Mouse (Mus musculus) embryonic facial prominence, embryonic 13.5 days (tissue): ENCODE measurements around the gene Zfp688. TPM values are rescaled to one million over a fixed set of nuclear protein-coding genes. Genes with fewer than 3 reads are reported as not detected.
"Not testable (repeated sequence)": the region's sequence is repeated elsewhere in the genome, so short reads cannot be mapped to it uniquely, and the experiment has no call there.

Experiments
- ATAC-seq: fragments of 200-750 bp; cut with Nextera tagmentation; 2 replicates; pipeline ENCODE4 v1.8.0; 2017; ENCODE audit warnings: low read depth; ENCODE audit not compliant: insufficient number of reproducible peaks, insufficient read depth, low FRiP score, low TSS enrichment
- H3K27ac ChIP-seq: fragments of 300-500 bp; sonication (generic); 2 replicates; pipeline ENCODE4 v1.5.1; 2015; ENCODE audit warnings: moderate library complexity, mild to moderate bottlenecking, inconsistent platforms
- H3K27me3 ChIP-seq: fragments of 300-500 bp; sonication (generic); 2 replicates; pipeline ENCODE4 v1.6.1; 2015; ENCODE audit warnings: mild to moderate bottlenecking, inconsistent platforms
- H3K36me3 ChIP-seq: fragments of 300-500 bp; sonication (generic); 2 replicates; pipeline ENCODE4 v1.6.1; 2015; ENCODE audit warnings: mild to moderate bottlenecking, inconsistent platforms
- H3K4me1 ChIP-seq: fragments of 300-500 bp; sonication (generic); 2 replicates; pipeline ENCODE4 v1.6.1; 2015; ENCODE audit warnings: inconsistent platforms
- H3K4me2 ChIP-seq: fragments of 300-500 bp; sonication (generic); 2 replicates; pipeline ENCODE4 v1.6.1; 2015; ENCODE audit warnings: moderate library complexity, mild to moderate bottlenecking, inconsistent platforms
- H3K4me3 ChIP-seq: fragments of 300-500 bp; sonication (generic); 2 replicates; pipeline ENCODE4 v1.5.1; 2015; ENCODE audit warnings: mild to moderate bottlenecking, inconsistent platforms
- H3K9ac ChIP-seq: fragments of 300-500 bp; sonication (generic); 2 replicates; pipeline ENCODE4 v1.6.1; 2015; ENCODE audit warnings: mild to moderate bottlenecking, inconsistent platforms
- H3K9me3 ChIP-seq: fragments of 300-500 bp; sonication (generic); 2 replicates; pipeline ENCODE4 v1.6.1; 2016; ENCODE audit warnings: inconsistent platforms
- WGBS: fragments of 180-500 bp; shearing (Covaris S2); methylation state at CpG from one replicate; pipeline ENCODE4 v1.1.7; 2015; ENCODE audit warnings: mixed read lengths; 5-methylcytosine and 5-hydroxymethylcytosine counted together
- polyA plus RNA-seq: library from polyadenylated mRNA; unstranded; fragments of >200 nt; fragmentation: Nextera tagmentation; extraction: Ambion mirVana; gene quantifications from 2 replicates; pipeline ENCODE4 v1.2.1, GENCODE M21; 2015

The Zfp688 gene
- polyA plus RNA-seq, 1 experiment from 2014 or later = 29.3 TPM

DNA sequence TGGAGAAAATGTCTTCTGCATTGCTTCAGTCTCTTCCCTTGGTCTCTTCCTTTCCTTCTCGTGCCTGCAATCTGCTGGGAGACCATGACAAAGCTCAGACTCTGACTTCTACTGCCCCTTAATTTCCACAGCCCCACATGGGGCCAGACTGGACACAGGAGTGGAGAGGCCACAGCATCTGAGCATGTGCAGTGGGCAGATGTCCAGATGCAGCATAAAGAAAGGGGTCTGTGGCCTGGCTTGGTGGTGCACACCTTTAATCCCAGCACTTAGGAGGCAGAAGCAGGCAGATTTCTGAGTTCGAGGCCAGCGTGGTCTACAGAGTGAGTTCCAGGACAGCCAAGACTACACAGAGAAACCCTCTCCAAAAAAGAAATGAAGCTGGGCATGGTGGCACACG lies 36.3 kb downstream of the Zfp688 start:
- not testable (repeated sequence) for H3K4me1 ChIP-seq
- 95% methylated on average over 4 of the region's 4 CpGs for WGBS

DNA sequence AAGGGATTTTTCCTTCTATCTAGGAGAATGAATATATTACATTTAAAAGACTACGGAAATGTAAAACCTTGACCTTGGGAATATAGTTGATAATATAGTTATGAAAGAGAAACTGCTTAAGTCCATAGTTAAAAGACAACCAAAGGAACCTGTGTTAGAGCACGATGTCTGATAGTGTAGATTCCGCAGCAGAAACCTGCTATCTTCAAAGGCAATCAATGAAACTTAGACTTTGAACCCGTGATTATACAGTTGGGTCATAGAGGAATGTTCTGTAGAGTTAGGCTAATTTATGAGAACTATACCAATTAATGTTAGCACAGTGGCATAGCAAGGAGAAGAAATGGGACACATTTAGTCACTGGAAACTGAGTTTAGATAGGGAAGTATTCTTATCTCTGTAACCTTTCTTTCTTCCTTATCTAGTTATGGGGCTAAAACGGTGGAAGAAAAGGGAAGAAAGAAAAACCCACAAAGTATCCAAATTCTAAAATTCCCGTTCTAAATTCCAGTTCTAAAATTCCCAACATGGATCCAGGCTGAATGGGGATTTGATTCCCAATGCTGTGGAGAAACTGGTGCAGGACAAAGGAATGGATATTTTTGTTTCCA lies 43.5 kb downstream of the Zfp688 start:
- Histone ChIP-seq H3K9ac (no peak overlapping the region), H3K4me1 (0 out of 2 replicates have a peak, but pooled peaks cover 3% of the 10 kb centered on the region), H3K4me3 (no peak overlapping the region), H3K27ac (no peak overlapping the region), H3K27me3 (no peaks in the 10 kb centered on the region), H3K4me2 (no peak overlapping the region), H3K9me3 (0 out of 2 replicates have a peak, but pooled peaks cover 3% of the 10 kb centered on the region), H3K36me3 (peaks cover 18% of the 10 kb centered on the region)
- 76% methylated on average over 6 of the region's 6 CpGs for WGBS
- no peak for ATAC-seq

More for the DNA sequence above, 36.3 kb downstream of the Zfp688 start:
- H3K36me3 ChIP-seq = peaks cover 24% of the 10 kb centered on the region
- ATAC-seq, H3K4me2 ChIP-seq, H3K9ac ChIP-seq, H3K27ac ChIP-seq, H3K4me3 ChIP-seq, H3K27me3 ChIP-seq: not testable (repeated sequence)
- peaks cover 10% of the 10 kb centered on the region for H3K9me3 ChIP-seq

DNA sequence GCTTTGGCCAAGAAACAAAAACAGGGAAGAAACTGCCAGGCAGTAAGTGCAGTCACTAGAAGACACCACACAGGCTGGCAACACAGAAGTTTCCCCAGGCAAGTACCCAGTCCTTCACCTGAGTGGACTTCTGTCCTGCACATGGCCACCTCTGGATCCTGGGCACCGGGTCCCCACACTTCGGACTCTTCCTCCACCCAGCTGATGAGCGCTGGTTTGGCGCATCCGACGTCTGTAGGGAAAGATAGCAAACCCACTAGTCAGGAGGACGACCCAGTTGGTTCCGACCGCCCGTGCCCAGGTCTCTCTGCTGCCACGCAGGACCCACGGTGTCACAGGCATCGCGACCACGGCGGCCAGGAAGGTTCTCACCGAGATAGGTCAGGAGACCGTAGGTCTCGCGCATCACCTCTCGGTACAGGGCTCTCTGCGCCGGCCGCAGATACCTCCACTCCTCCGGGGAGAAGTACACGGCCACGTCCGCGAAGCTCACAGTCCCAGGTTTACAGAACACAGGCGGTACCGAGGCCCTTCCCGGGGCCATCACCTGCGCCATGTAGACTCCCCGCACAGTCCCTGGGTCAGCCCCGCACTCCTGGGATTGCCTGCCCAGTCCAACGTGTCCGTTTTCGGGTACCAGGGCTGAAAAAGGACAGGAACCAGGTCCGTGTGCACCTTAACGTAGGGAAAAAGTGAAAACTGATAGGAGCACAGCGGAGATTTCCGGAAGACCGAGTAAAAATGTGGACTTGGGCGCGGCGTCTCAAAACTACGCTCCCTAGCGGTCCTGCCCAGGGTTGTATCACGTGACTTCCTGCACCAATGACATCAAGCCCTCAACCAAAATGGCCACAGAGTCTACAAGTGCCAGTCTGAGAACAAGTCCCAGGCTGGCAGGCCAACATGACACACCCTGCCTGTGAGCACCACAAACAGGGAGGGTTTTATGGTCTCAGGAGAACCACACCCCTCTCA lies 46.3 kb downstream of the Zfp688 start, which contains the start of gene Zfp747:
Zfp747 (minus strand) TSS at position 780 of the 975 bp plus-strand sequence.
- peak; percentile 89 for ATAC-seq
- Histone ChIP-seq H3K9ac (peak within 1 kb of the TSS; percentile 83), H3K27ac (peak within 1 kb of the TSS; percentile 48; the same call in 1 of the 2 replicates), H3K4me3 (peak within 1 kb of the TSS; percentile 73), H3K4me2 (peak within 1 kb of the TSS; percentile 72), H3K36me3 (peaks cover 13% of the 10 kb centered on the region)
- WGBS = 2% methylated on average over 49 of the region's 49 CpGs
- H3K4me1 ChIP-seq, H3K9me3 ChIP-seq, H3K27me3 ChIP-seq: not testable (repeated sequence)

DNA sequence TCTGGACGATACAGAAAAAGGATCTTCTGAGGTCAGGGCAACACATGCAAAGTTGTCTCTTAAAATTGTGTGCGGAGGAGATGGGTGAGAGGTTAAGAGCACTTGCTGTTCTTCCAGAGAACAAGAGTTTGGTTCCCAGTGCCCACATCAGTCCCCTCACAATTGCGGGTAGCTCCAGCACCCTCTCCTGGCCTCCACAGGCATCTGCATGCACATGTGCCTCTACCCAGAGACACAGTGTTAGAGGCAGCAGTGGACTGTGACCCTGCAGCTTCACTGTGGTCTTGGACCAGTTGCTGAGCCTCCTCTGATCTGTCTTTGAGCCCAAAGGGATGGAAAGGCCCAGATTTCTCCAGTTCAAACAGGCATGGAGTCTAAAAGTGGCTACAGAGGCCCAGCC lies 50.0 kb downstream of the Zfp688 start:
- H3K27ac ChIP-seq, H3K9ac ChIP-seq, H3K9me3 ChIP-seq, H3K4me3 ChIP-seq, H3K4me2 ChIP-seq, ATAC-seq, H3K27me3 ChIP-seq, H3K4me1 ChIP-seq: not testable (repeated sequence)
- H3K36me3 ChIP-seq = peaks cover 13% of the 10 kb centered on the region
- WGBS = 84% methylated on average over 3 of the region's 3 CpGs

DNA sequence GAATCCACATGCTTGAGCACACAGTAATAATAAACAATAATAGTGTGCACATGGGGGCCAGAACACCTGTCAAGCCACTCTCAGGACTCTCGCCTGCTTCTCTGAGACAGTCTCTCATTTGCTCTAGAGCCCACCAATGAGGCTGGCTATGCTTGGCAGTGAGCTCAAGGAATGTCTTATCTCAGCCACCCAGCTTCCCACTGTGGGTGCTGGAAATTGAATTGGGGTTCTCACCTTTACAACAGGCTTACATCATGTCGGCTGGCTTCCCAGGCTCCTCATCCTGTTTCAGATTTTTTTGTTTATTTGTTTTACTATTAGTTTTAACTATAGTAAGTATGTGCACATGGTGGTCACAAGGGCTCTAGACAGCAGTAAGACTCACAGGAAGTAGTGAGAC lies 50.7 kb downstream of the Zfp688 start:
- no peak overlapping the region for H3K9ac ChIP-seq

More for the DNA sequence above, 50.7 kb downstream of the Zfp688 start:
- Histone ChIP-seq H3K27ac (no peak overlapping the region), H3K4me3 (no peak overlapping the region), H3K4me2 (no peak overlapping the region), H3K4me1 (0 out of 2 replicates have a peak, but pooled peaks cover 3% of the 10 kb centered on the region), H3K9me3 (no peaks in the 10 kb centered on the region), H3K36me3 (peaks cover 13% of the 10 kb centered on the region), H3K27me3 (no peaks in the 10 kb centered on the region)
- 80% methylated on average over 2 of the region's 2 CpGs for WGBS
- no peak for ATAC-seq

Other genes with a start within 250 kb of the Zfp688 start
- gene Cd2bp2, start 226.0 kb downstream of the Zfp688 start, polyA plus RNA-seq = 68.3 and 73.3 TPM in 2 replicates
- gene Tbc1d10b, start 213.6 kb downstream of the Zfp688 start, polyA plus RNA-seq = 30.4 and 32.0 TPM in 2 replicates
- gene Mylpf, start 213.2 kb downstream of the Zfp688 start, polyA plus RNA-seq = 34.1 and 41.1 TPM in 2 replicates
- gene Zfp553, start 189.0 kb downstream of the Zfp688 start, polyA plus RNA-seq = 53.7 and 55.0 TPM in 2 replicates
- 26.9 and 29.6 TPM in 2 replicates for gene Sept1, start 188.9 kb downstream of the Zfp688 start, polyA plus RNA-seq
- gene Zfp771, start 177.8 kb downstream of the Zfp688 start, polyA plus RNA-seq = 78.2 and 83.9 TPM in 2 replicates
- 156 and 206 TPM in 2 replicates for gene Dctpp1, start 161.4 kb downstream of the Zfp688 start, polyA plus RNA-seq
- 63.4 and 64.1 TPM in 2 replicates for gene Sephs2, start 148.0 kb downstream of the Zfp688 start, polyA plus RNA-seq
- 0.52 and 1.1 TPM in 2 replicates for gene Itgal, start 125.8 kb downstream of the Zfp688 start, polyA plus RNA-seq
- 16.1 and 18.1 TPM in 2 replicates for gene Zfp768, start 76.5 kb downstream of the Zfp688 start, polyA plus RNA-seq
- gene Zfp747, start 46.0 kb downstream of the Zfp688 start, polyA plus RNA-seq = 9.4 and 10.5 TPM in 2 replicates
- 5.6 and 5.9 TPM in 2 replicates for gene 9130019O22Rik, start 34.9 kb downstream of the Zfp688 start, polyA plus RNA-seq
- 6.4 and 7.2 TPM in 2 replicates for gene E430018J23Rik, start 28.4 kb downstream of the Zfp688 start, polyA plus RNA-seq
- 7.7 and 8.2 TPM in 2 replicates for gene Zfp764, start 15.2 kb downstream of the Zfp688 start, polyA plus RNA-seq
- 11.8 and 13.1 TPM in 2 replicates for gene Zfp689, start 27.1 kb upstream of the Zfp688 start, polyA plus RNA-seq
- gene Prr14, start 37.5 kb upstream of the Zfp688 start, polyA plus RNA-seq = 46.0 and 48.3 TPM in 2 replicates
- gene Fbrs, start 57.1 kb upstream of the Zfp688 start, polyA plus RNA-seq = 12.2 and 15.3 TPM in 2 replicates
- gene Srcap, start 89.9 kb upstream of the Zfp688 start, polyA plus RNA-seq = 52.1 and 55.6 TPM in 2 replicates
- 18.6 and 19.0 TPM in 2 replicates for gene Gm42715, start 97.5 kb upstream of the Zfp688 start, polyA plus RNA-seq
- 7.0 and 8.1 TPM in 2 replicates for gene Tmem265, start 139.3 kb upstream of the Zfp688 start, polyA plus RNA-seq
- gene Phkg2, start 151.3 kb upstream of the Zfp688 start, polyA plus RNA-seq = 39.7 and 40.6 TPM in 2 replicates
- 8.8 and 12.1 TPM in 2 replicates for gene Ccdc189, start 166.5 kb upstream of the Zfp688 start, polyA plus RNA-seq
- 51.2 and 58.1 TPM in 2 replicates for gene Rnf40, start 166.7 kb upstream of the Zfp688 start, polyA plus RNA-seq
- 15.8 and 18.8 TPM in 2 replicates for gene Zfp629, start 193.7 kb upstream of the Zfp688 start, polyA plus RNA-seq